Mouse (Mus musculus) retina, embryonic 14.5 days (tissue): Measurements from ENCODE around the gene Maml3.

Source experiments
- DNase-seq: peaks from one replicate; pipeline ENCODE4 v3.0.0-alpha.2; 2015; ENCODE audit warnings: low spot score

Gene Maml3

DNA sequence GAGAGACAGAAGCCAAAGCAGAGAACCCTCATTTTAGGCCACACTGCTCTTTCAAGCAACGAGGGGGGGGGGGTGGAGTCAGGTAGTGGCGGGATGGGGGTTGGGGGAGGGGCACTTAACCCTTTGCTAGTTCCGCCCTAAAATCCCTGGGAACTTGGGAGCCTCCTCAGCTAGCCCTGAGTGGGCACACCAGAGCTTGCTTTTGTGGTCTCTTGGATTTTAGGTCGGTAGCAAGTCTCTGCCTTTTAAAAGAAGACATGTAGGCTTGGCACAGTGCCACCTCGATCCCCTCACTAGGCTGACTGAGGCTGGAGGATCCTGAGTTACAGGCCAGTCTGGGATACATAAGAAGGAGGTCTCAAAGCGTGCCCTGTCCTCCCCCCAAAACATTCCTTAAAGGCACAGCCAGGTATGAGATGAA lies 59.6 kb downstream of the Maml3 start:
- no peak for DNase-seq

DNA sequence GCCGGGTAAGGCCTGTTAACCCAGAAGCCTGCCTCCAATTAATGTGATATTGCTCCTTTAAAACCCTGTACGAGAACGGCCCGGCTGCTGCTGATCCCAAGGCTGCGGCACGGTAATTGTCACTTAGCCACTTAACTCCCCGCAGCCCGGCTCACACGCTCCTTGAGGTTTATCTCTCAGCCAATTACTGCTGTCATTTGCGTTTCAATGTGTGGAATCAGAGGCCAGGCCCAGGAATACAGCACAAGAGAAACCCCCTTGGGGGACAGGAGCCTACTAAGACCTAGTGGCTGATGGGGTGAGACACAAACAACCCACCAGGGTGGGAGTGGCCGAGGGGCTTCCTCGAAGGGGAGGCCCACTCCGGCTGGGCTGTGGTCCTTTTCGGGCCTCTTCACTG lies 60.2 kb downstream of the Maml3 start:
- DNase-seq: peak; percentile 77

- no peak for DNase-seq
Observed at GRCm38 (mm10) chr3:52043847-52044246, 61.0 kb downstream of the Maml3 start.

GRCm38 (mm10) chr3:52042680-52043079 lies 62.2 kb downstream of the Maml3 start:
- no peak for DNase-seq

DNA sequence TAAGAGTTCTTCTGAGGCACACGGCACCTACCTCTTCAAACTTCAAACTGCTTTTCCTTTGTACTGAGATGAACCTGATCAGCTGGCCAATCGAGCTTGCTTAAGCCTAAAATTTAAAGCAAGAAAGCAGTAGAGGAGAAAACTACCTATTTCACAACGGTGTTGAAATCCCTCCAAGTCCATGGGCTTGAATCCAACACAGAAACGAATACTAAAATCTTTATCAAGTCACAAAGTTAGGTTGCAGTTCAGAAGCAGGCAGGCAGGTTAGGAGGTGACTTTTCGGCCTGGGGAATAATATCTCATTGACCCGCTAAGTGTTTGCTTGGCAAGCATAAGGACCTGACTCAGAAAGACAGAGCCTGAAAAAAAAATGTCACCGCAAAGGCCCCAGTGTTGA lies 64.9 kb downstream of the Maml3 start:
- no peak for DNase-seq

DNA sequence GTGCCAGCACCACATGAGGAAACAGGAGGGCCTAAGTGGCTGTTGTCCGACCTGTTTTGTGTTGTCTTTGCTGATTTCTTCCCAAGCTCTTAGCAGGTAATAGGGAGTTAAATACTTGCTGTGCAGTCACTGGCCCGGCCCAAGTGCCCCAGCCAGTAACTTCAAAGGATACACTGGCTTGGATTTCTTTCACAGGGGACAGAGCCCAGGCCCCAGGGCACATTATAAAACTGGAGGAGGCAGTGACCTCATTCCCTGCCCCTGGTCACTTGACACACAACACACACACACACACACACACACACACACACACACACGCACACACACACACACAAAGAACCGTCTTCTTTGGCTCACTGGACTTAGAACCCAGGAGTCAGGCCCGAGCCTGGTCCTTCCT lies 67.6 kb downstream of the Maml3 start:
- no peak for DNase-seq

DNA sequence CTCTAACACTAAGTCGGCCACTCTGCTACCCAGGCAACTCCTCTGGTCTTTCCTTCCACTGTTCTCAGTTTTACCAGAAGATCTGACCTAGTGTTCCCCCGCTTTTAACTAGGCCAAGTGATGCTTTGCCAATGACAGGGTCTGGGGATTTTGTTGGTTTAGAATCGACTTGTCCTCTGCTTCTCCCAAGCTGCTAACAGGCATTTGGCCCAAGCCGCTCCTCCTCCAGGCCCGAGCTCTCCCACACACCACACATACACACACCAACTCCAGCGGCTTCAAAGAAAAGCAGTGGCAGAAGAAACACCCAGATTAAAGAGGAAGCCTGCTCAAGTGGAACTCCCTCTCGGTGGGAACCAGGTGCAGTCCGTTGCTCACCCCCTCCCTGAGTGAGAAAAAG lies 69.5 kb downstream of the Maml3 start:
- no peak for DNase-seq

DNA sequence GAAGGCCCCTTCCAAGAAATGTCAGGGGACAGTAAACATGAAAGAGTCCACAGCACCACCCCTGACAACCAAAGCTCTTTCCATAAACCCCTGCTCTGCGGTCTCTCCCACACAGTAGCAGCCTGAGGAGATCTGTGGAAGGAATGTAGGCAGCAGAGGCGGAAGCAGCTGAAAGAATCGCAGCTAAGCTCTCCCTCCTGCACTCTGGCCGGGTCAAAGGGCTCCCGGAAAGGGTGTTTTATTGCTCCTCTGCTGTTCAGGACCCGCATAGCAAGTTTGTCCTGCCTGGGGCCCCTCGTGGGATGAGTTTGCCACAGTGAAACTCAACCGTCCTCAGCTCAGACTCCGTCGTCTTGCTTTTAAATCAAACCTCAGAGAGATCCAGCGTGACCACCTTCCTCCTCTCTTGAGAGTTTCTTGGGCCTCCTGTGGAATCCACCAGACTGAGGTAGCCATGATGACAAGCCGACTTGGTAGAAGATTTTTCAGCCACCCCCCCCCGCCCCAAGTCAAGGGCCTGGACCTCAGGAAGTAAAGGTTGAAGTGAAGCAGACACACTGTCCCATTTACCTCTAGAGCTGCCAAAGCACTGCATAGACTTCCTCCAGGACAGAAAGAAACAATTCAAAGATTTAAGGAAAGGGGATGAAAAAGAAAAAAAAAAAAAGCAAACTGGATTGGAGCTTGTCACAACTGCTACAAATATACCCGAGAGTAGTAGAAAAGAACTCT lies 70.9 kb downstream of the Maml3 start:
- DNase-seq: no peak

DNA sequence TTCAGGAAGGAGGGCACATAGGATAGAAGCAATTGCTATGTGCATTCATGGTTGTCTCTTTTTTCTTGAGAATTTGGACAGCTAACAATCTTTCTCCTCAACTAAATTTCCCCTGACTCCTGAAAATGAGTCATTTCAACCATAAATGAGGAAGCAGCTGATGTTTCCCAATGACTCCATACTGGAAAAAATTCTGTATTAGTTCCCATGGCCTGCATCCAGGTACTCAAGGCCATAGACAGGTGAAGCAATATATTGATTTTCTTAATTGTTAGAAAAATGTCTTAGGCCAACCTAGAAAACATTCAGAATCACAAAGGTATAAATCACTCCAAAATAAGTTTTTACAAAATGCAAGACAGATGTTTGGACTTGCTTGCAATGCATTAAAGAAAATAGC lies 73.5 kb downstream of the Maml3 start:
- DNase-seq: no peak

DNA sequence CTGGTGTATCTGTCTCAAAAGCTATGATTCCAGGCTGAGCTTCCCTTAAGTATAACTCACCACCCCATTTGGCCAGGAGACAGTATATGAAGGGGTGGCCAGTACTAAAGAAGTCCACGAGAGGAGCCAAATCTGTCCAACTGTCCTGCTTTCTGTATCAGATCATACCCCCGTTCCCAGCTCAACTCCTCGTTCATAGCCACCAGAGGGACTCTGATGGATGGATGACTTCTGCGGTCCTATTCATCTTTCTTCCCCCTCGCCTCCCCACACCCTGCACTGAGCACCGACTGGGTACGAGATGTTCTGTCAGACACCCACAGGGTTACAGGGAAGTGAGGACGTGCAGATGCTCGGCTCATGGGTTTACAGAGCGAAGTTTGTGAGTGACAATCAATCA lies 74.8 kb downstream of the Maml3 start:
- no peak for DNase-seq

- DNase-seq: no peak
Observed at GRCm38 (mm10) chr3:52029661-52030081, 75.2 kb downstream of the Maml3 start.

GRCm38 (mm10) chr3:52027972-52028371 lies 76.9 kb downstream of the Maml3 start:
- no peak for DNase-seq

DNA sequence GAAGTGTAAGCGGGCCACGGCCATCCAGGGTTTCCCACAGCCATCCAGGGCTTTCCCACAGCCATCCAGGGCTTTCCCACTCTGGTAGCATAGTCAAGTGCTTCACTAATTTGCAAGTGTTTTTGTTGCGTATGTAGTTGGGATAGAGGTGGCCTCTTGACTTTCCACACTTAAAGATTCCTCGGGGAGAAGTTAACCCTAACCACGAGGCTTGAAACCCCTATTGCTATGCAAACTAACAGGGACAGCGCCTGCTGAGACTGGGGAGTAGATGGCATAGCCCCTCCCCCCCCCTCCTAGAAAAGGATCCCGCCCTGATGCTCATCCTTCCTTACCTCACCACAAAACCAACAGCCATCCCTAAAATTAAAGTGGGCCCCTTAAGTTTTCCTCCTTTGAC lies 82.4 kb downstream of the Maml3 start:
- DNase-seq: no peak

DNA sequence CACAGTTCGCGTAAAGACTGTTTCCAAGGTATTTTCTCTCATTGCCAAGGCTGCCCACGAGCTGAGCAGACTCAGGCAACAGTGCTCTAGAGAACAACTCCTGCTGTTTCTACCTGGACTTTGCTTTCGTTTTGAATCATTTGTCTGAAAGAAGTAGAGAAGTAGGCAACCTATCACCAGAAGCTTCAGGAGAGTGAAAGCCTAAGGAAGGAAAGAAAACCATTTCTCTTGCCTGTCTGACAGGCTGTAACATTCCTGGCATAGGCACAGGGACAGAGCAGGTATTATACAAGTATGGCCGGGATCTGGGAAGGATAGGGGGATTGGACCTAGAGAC lies 86.8 kb downstream of the Maml3 start:
- DNase-seq: no peak

DNA sequence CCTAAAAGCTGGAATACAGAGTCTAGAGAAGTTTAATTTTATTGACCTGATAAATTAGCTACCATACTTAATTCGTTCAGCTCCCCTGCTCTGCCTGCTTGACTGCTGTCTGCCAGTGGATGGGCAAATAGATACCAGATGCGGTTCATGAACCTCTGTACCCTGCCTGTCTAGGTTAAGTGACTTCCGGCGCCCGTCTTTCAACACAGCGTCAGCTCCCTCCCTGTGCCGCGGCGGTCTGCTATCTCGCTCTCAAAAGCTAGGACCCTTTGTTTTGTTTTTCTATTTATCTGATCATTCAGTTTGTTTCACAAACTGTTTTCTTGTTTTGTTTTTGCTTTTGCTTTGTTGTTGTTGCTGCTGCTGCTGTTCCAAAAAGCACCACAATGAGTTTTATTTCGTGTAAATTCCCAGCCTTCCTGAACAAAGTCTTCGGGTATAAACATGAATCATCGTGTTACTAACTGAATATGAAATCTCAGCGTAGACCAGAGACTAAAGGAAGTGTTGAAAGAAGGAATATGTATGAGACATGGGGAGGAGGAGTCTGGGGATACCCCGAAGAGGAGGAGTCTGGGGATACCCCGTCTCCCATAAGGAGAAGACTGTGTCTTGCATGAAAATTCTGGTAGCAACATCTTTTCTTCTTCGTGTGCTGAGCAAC lies 87.3 kb downstream of the Maml3 start:
- DNase-seq: no peak

GRCm38 (mm10) chr3:52016178-52016577 lies 88.7 kb downstream of the Maml3 start:
- no peak for DNase-seq

DNA sequence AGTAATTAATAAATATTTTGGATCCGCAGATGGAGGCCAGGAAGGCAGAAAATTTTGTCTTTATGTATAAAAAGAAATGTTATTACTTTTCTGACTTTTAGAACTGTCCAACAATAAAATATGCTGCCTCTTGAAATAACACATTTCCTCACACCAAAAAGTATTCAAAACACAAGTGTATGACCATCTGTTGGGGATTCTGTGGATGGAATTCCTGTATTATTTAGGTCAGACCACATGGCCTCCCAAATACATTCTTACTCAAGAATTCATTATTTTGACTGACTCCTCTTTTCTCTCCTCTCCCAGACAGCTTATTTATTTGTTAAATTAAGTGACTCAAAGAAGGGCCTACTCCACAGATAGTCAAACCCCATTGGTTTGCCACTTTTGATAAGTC lies 89.3 kb downstream of the Maml3 start:
- DNase-seq: no peak

GRCm38 (mm10) chr3:52011032-52011710 lies 93.7 kb downstream of the Maml3 start:
- DNase-seq: no peak

GRCm38 (mm10) chr3:52009321-52009720 lies 95.6 kb downstream of the Maml3 start:
- DNase-seq: peak; percentile 86

GRCm38 (mm10) chr3:52007602-52008252 lies 97.1 kb downstream of the Maml3 start:
- DNase-seq: peak; percentile 86

GRCm38 (mm10) chr3:52006721-52007330 lies 98.0 kb downstream of the Maml3 start:
- DNase-seq: no peak

GRCm38 (mm10) chr3:52003663-52004062 lies 101.2 kb downstream of the Maml3 start:
- DNase-seq: no peak
